Mouse (Mus musculus): ENCODE measurements around the gene Triobp. TPM values are rescaled to one million over a fixed set of nuclear protein-coding genes. Genes with fewer than 3 reads are reported as not detected.

Gene Triobp
- polyA plus RNA-seq, 1 experiment from 2014 or later: 38.7 TPM

Small RNAs within 50 kb of the gene (microRNA-seq; reads per million reads assigned to microRNA genes)
- 1.3 reads per million for gene Mir6956

Other genes with a start within 250 kb of the Triobp start
- 0.06 TPM in 1 of 2 replicates, not detected in the other for gene Elfn2, start 229.0 kb upstream of the Triobp start, polyA plus RNA-seq (2015; fragmentation: Nextera tagmentation; extraction: Ambion mirVana)
- gene Mfng, start 174.2 kb upstream of the Triobp start, polyA plus RNA-seq (2015; fragmentation: Nextera tagmentation; extraction: Ambion mirVana): 16.1 and 18.8 TPM in 2 replicates
- gene Card10, start 144.7 kb upstream of the Triobp start, polyA plus RNA-seq (2015; fragmentation: Nextera tagmentation; extraction: Ambion mirVana): 3.0 and 3.2 TPM in 2 replicates
- gene Cdc42ep1, start 105.1 kb upstream of the Triobp start, polyA plus RNA-seq (2015; fragmentation: Nextera tagmentation; extraction: Ambion mirVana): 25.2 and 28.6 TPM in 2 replicates
- gene Lgals2, start 92.2 kb upstream of the Triobp start, polyA plus RNA-seq (2015; fragmentation: Nextera tagmentation; extraction: Ambion mirVana): 1.3 TPM in 1 of 2 replicates, not detected in the other
- 42.5 and 51.8 TPM in 2 replicates for gene Gga1, start 70.5 kb upstream of the Triobp start, polyA plus RNA-seq (2015; fragmentation: Nextera tagmentation; extraction: Ambion mirVana)
- 0.18 and 0.25 TPM in 2 replicates for gene Gm49510, start 48.1 kb upstream of the Triobp start, polyA plus RNA-seq (2015; fragmentation: Nextera tagmentation; extraction: Ambion mirVana)
- 53.3 and 54.4 TPM in 2 replicates for gene Sh3bp1, start 48.0 kb upstream of the Triobp start, polyA plus RNA-seq (2015; fragmentation: Nextera tagmentation; extraction: Ambion mirVana)
- 18.7 and 23.2 TPM in 2 replicates for gene Pdxp, start 33.8 kb upstream of the Triobp start, polyA plus RNA-seq (2015; fragmentation: Nextera tagmentation; extraction: Ambion mirVana)
- gene Lgals1, start 21.0 kb upstream of the Triobp start, polyA plus RNA-seq (2015; fragmentation: Nextera tagmentation; extraction: Ambion mirVana): 2,193 and 2,304 TPM in 2 replicates
- gene Nol12, start 12.8 kb upstream of the Triobp start, polyA plus RNA-seq (2015; fragmentation: Nextera tagmentation; extraction: Ambion mirVana): 54.1 and 57.4 TPM in 2 replicates
- gene H1f0, start 80.7 kb downstream of the Triobp start, polyA plus RNA-seq (2015; fragmentation: Nextera tagmentation; extraction: Ambion mirVana): 533 and 546 TPM in 2 replicates
- gene Galr3, start 94.2 kb downstream of the Triobp start, polyA plus RNA-seq (2015; fragmentation: Nextera tagmentation; extraction: Ambion mirVana): not detected in 2 replicates
- gene Ankrd54, start 115.2 kb downstream of the Triobp start, polyA plus RNA-seq (2015; fragmentation: Nextera tagmentation; extraction: Ambion mirVana): 54.1 and 57.7 TPM in 2 replicates
- 232 and 244 TPM in 2 replicates for gene Eif3l, start 127.5 kb downstream of the Triobp start, polyA plus RNA-seq (2015; fragmentation: Nextera tagmentation; extraction: Ambion mirVana)
- gene Micall1, start 161.2 kb downstream of the Triobp start, polyA plus RNA-seq (2015; fragmentation: Nextera tagmentation; extraction: Ambion mirVana): 12.8 and 13.8 TPM in 2 replicates
- gene Polr2f, start 193.3 kb downstream of the Triobp start, polyA plus RNA-seq (2015; fragmentation: Nextera tagmentation; extraction: Ambion mirVana): 348 and 353 TPM in 2 replicates
- gene 1700088E04Rik, start 193.5 kb downstream of the Triobp start, polyA plus RNA-seq (2015; fragmentation: Nextera tagmentation; extraction: Ambion mirVana): 9.7 and 10.2 TPM in 2 replicates
- 8.0 and 11.6 TPM in 2 replicates for gene Sox10, start 217.5 kb downstream of the Triobp start, polyA plus RNA-seq (2015; fragmentation: Nextera tagmentation; extraction: Ambion mirVana)

All from embryonic facial prominence, embryonic 13.5 days (tissue).